Mouse (Mus musculus) hindbrain, embryonic 13.5 days (tissue): ENCODE measurements around the gene Pank4. TPM values are rescaled to one million over a fixed set of nuclear protein-coding genes. Genes with fewer than 3 reads are reported as not detected.

ENCODE experiments used
- ATAC-seq: fragments of 200-750 bp; cut with Nextera tagmentation; 2 replicates; pipeline ENCODE4 v1.8.0; 2017; ENCODE audit warnings: moderate TSS enrichment; ENCODE audit not compliant: low FRiP score
- H3K27ac ChIP-seq: fragments of 300-500 bp; sonication (generic); 2 replicates; pipeline ENCODE4 v1.5.1; 2015; ENCODE audit warnings: inconsistent platforms, mild to moderate bottlenecking, moderate library complexity
- H3K27me3 ChIP-seq: fragments of 300-500 bp; sonication (generic); 2 replicates; pipeline ENCODE4 v1.6.1; 2015; ENCODE audit warnings: mild to moderate bottlenecking, inconsistent platforms
- H3K36me3 ChIP-seq: fragments of 300-500 bp; sonication (generic); 2 replicates; pipeline ENCODE4 v1.6.1; 2015; ENCODE audit warnings: mild to moderate bottlenecking, inconsistent platforms
- H3K4me1 ChIP-seq: fragments of 300-500 bp; sonication (generic); replicated peaks from 2 replicates; pipeline ENCODE4 v1.6.1; 2015; ENCODE audit warnings: inconsistent platforms
- H3K4me2 ChIP-seq: fragments of 300-500 bp; sonication (generic); 2 replicates; pipeline ENCODE4 v1.6.1; 2015; ENCODE audit warnings: inconsistent platforms, mild to moderate bottlenecking, moderate library complexity
- H3K4me3 ChIP-seq: fragments of 300-500 bp; sonication (generic); 2 replicates; pipeline ENCODE4 v1.5.1; 2015; ENCODE audit warnings: mild to moderate bottlenecking, inconsistent platforms
- H3K9ac ChIP-seq: fragments of 300-500 bp; sonication (generic); 2 replicates; pipeline ENCODE4 v1.6.1; 2015; ENCODE audit warnings: mild to moderate bottlenecking, inconsistent platforms
- H3K9me3 ChIP-seq: fragments of 300-500 bp; sonication (generic); 2 replicates; pipeline ENCODE4 v1.6.1; 2016; ENCODE audit warnings: inconsistent platforms
- WGBS: fragments of 180-500 bp; shearing (Covaris S2); methylation state at CpG from one replicate; pipeline ENCODE4 v1.1.7; 2015; 5-methylcytosine and 5-hydroxymethylcytosine counted together
- polyA plus RNA-seq: library from polyadenylated mRNA; unstranded; fragments of >200 nt; fragmentation: Nextera tagmentation; extraction: Ambion mirVana; gene quantifications from 2 replicates; pipeline ENCODE4 v1.2.1, GENCODE M21; 2015

Pank4 gene
- polyA plus RNA-seq, 1 experiment from 2014 or later: 37.4 TPM

DNA sequence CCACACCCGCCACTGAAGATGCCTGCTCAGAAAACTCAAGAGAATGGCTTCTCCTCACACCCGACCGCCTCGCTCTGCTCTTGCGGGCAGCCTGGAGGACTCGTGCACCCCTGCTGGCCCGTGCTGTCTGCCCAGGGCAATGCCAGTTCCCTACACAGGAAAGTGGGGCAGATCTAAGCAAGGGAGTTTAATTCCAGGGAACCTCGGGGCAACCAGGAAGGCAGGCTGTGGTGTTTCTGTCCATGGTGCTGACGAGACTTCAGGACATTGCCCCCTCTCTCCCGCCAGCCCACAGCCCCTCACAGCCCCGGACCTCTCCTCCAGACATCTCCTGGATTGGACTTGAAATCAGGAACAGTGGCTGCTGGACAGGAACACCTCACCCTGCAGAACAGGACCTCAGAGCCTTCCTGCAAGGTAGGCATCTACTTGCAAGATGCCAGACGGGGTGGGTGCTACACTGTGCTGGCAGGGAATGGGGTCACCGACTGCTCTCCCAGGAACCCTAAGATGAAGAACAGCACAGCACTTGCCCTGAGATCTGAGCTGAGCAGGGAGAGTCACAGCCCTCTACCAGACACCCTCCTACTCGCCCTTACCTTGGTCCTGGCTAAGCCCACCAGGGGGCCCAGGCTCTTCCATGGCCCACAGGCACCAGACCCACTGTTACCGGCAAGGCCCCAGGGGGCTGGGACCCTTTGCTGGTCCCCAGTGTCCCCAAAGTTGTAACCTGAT, 54.8 kb downstream of the Pank4 start:
- Histone ChIP-seq H3K36me3 (no peaks in the 10 kb centered on the region), H3K9ac (peak overlapping the region; percentile 60), H3K27me3 (peaks cover 15% of the 10 kb centered on the region; the same call in 1 of the 2 replicates), H3K9me3 (no peaks in the 10 kb centered on the region), H3K27ac (no peak overlapping the region), H3K4me3 (peak overlapping the region; percentile 14), H3K4me2 (peak overlapping the region; percentile 37), H3K4me1 (peaks cover 86% of the 10 kb centered on the region)
- WGBS: 8% methylated on average over 15 of the region's 15 CpGs
- ATAC-seq: no peak

DNA sequence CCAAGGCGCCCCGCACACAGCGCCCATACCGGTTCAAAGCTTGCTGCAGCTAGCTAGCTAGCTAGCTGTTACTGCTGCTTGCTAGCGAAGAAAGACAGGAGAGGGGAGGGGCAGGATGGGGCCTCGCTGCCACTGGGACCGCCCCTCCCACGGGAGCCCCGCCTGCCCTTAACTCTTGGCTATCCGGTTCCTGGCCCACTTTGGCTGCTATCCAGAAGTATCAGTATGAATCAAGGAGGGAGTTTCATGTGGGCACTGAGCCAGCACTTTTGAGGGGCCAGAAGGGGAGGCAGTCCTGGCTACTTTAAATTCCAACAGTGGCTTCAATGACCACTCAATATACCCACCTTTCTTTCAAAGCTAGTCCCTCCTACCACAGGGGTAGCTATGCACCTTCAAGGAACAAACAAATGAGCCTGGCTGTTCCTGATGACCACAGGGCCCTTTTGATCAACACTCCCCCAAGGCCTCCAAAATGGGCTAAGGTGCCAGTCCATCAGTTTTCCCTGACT, 55.5 kb downstream of the Pank4 start:
- peaks cover 86% of the 10 kb centered on the region for H3K4me1 ChIP-seq
- H3K4me2 ChIP-seq: peak overlapping the region; percentile 37
- no peak overlapping the region for H3K27ac ChIP-seq
- H3K9ac ChIP-seq: peak overlapping the region; percentile 60
- H3K27me3 ChIP-seq: peaks cover 15% of the 10 kb centered on the region; the same call in 1 of the 2 replicates
- H3K36me3 ChIP-seq: no peaks in the 10 kb centered on the region
- peak overlapping the region; percentile 14 for H3K4me3 ChIP-seq
- H3K9me3 ChIP-seq: no peaks in the 10 kb centered on the region
- WGBS: under 1% methylated on average over 10 of the region's 10 CpGs
- no peak for ATAC-seq

DNA sequence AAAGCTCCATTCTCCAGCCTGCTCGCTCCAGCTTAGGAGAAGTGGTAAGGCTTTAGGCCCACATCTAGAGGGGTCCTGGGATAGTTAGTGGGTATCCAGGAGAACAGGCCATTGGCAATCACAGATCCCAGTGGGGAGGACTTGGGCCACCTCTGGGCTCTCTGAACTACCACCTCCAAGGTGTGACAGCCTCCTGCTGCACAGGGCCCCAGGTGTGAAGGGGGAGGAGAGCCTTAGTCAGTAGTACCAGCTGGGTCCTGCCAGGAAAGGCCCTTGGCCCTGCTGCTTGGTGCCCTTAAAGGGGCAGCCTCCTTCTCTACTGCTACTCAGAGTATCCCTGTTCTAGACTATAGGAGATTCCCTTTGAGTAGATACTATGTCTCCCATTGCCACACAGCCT, 56.2 kb downstream of the Pank4 start:
- Histone ChIP-seq H3K36me3 (no peaks in the 10 kb centered on the region), H3K9ac (no peak overlapping the region), H3K4me1 (peaks cover 86% of the 10 kb centered on the region), H3K27me3 (peaks cover 15% of the 10 kb centered on the region; the same call in 1 of the 2 replicates), H3K27ac (no peak overlapping the region), H3K4me3 (no peak overlapping the region), H3K4me2 (no peak overlapping the region), H3K9me3 (no peaks in the 10 kb centered on the region)
- no peak for ATAC-seq
- WGBS: 75% methylated on average over 1 of the region's 1 CpGs

DNA sequence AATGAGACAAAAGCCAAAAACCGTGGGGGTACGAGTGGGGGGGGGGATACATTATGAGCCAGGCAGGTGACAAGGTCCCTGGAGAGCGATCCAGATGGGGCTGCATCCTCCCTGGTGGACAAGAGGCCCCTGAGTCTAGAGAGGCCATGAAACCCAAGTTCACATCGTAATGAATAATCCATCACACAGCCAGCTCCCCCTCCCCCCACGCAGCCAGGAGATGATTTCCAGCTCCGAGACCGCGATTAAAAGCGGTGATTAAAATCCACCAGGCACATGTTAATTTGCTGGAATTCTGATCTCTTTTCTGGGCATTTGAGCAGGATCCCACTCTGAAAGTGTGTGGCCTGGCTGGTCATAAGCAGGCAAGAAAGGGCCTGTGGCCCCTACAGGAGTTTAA, 56.9 kb downstream of the Pank4 start:
- Histone ChIP-seq H3K27ac (no peak overlapping the region), H3K9me3 (no peaks in the 10 kb centered on the region), H3K4me3 (no peak overlapping the region), H3K9ac (0 out of 2 replicates have a peak overlapping the region, but pooled peaks have one; percentile 13), H3K4me1 (peaks cover 84% of the 10 kb centered on the region), H3K4me2 (no peak overlapping the region), H3K36me3 (no peaks in the 10 kb centered on the region), H3K27me3 (peaks cover 15% of the 10 kb centered on the region; the same call in 1 of the 2 replicates)
- no peak for ATAC-seq
- whole genome bisulfite sequencing: 39% methylated on average over 9 of the region's 9 CpGs

DNA sequence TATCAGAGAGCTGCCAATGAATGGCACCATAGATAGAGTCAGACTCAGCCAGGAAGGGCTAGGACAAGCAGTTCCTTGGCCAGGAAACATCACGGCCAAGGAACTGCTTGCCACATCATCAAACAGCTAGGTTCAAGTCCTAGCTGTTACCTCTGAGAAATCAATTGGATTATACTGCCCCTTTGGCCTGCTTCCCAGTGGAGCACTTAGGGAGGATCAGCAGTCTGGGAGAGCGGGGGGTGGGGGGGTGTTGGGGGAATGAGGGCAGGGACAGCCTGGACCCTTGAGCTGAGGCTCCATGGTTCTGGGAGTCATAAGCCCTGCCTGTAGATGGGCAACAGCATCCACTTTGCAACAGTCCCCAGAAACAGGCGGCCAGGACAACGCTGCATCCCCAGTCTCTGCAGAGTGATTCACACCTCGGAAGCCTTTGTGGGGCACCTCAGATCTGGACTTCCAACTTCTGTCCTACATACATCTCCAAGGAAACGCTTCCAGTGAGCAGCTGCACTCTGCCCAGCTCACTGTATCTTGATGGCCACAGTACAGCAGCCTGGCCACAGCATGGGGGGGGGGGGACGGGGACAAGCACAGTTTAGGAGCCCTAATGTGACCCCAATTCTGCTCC, 58.4 kb downstream of the Pank4 start:
- no peaks in the 10 kb centered on the region for H3K9me3 ChIP-seq
- 73% methylated on average over 7 of the region's 7 CpGs for WGBS
- H3K4me3 ChIP-seq: no peak overlapping the region
- no peak for ATAC-seq
- H3K9ac ChIP-seq: no peak overlapping the region
- peaks cover 70% of the 10 kb centered on the region for H3K4me1 ChIP-seq
- H3K27me3 ChIP-seq: peaks cover 10% of the 10 kb centered on the region; the same call in 1 of the 2 replicates
- H3K36me3 ChIP-seq: no peaks in the 10 kb centered on the region
- H3K4me2 ChIP-seq: no peak overlapping the region
- H3K27ac ChIP-seq: no peak overlapping the region

DNA sequence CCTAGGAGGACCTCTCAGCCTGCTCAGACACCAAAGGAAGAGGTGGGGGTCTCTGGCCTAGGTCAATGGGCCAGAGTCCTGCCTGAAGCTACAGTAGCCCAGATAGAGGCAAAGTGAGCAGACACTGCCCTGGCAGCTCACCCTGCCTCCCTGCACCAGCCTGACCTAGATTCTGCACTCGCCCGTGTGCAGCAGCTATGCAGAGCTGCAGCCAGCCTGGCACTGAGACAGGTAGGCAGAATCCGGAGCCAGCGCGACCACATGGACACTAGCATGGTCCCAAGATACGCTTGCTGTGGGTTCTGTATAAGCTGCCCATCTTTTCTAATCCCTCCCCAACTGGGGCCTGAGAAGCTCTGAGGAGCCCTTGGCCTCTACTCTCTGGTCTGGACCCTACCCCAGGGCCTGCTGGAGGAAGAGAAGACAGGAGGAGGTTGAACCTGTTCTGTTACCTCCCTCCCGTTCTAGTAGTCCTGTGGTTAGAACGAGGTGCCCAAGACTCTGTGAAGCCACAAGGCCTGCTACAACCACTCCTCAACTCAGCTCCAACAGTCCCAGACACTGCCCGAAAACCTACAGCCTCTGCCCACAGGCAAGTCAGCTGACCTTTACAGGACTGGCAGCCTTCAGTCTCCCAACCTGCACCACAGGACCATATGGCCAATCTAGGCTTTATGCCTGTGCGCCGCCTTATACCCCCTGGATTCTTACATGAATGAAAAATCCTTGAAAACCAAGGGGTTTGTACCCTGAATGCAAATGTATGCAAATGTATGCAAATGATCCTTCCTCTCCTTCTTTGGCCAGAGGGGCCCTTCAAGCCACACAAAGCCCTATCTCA, 60.5 kb downstream of the Pank4 start:
- Histone ChIP-seq H3K36me3 (no peaks in the 10 kb centered on the region), H3K4me1 (peaks cover 49% of the 10 kb centered on the region), H3K9me3 (no peaks in the 10 kb centered on the region), H3K4me2 (no peak overlapping the region), H3K27me3 (0 out of 2 replicates have a peak, but pooled peaks cover 4% of the 10 kb centered on the region), H3K27ac (peak overlapping the region; percentile 61), H3K4me3 (no peak overlapping the region), H3K9ac (no peak overlapping the region)
- ATAC-seq: no peak
- WGBS: 69% methylated on average over 11 of the region's 11 CpGs

Other genes starting within 250 kb of the Pank4 start
- gene Ttc34, start 126.7 kb upstream of the Pank4 start, polyA plus RNA-seq: 0.56 and 0.57 TPM in 2 replicates
- gene Mmel1, start 94.5 kb upstream of the Pank4 start, polyA plus RNA-seq: 0.13 and 0.25 TPM in 2 replicates
- 44.1 and 48.8 TPM in 2 replicates for gene Fam213b, start 65.0 kb upstream of the Pank4 start, polyA plus RNA-seq
- gene Tnfrsf14, start 35.6 kb upstream of the Pank4 start, polyA plus RNA-seq: 0.22 and 0.25 TPM in 2 replicates
- gene Hes5, start 3.2 kb upstream of the Pank4 start, polyA plus RNA-seq: 154 and 185 TPM in 2 replicates
- gene Plch2, start 92.7 kb downstream of the Pank4 start, polyA plus RNA-seq: 8.4 and 11.1 TPM in 2 replicates
- gene Pex10, start 102.9 kb downstream of the Pank4 start, polyA plus RNA-seq: 18.6 and 24.2 TPM in 2 replicates
- 123 and 132 TPM in 2 replicates for gene Rer1, start 122.3 kb downstream of the Pank4 start, polyA plus RNA-seq
- gene Morn1, start 122.5 kb downstream of the Pank4 start, polyA plus RNA-seq: 7.1 and 8.0 TPM in 2 replicates